Mouse (Mus musculus): ENCODE results near the gene Slc24a4.

DNA sequence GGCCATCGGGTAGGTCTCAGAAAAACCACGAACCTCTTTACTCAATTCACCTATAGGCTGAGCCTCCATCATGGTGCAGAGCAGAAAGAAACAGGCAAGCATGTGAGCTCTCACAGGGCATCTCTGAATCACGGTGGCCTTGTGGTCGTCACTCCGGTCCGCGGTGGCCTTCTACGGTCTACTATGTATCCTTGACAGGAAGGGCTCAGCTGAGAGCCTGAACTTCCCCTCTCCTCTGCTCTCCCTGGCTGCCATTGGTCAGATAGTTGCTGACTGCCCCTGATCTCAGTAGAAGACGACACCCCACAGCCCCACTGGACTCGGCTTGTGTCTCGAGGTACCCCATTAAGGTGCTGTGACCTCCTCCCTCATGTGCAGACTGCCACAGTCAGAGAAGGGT, 44.2 kb downstream of the Slc24a4 start:
- no peak for TF ChIP-seq CTCF (IDR thresholded peaks at IDR 0.05; ENCODE audit: low read depth, low read length)
- no peak for TF ChIP-seq POLR2A (IDR thresholded peaks at IDR 0.05; ENCODE audit: borderline replicate concordance, low read depth, low read length)
